Mouse (Mus musculus) embryonic fibroblast, embryonic 13.5 days (primary cell): Measurements from ENCODE around the gene Phlpp1.

Experiments
- CTCF ChIP-seq: IDR thresholded peaks from 2 replicates; pipeline ENCODE4 v1.5.1; 2011; ENCODE audit warnings: mild to moderate bottlenecking, control low read depth, low read length, moderate library complexity, borderline replicate concordance; ENCODE audit not compliant: insufficient read depth
- POLR2A ChIP-seq: IDR thresholded peaks from 2 replicates; pipeline ENCODE4 v1.6.1; 2011; ENCODE audit warnings: low read depth, mild to moderate bottlenecking, control low read depth, low read length, moderate library complexity

DNA sequence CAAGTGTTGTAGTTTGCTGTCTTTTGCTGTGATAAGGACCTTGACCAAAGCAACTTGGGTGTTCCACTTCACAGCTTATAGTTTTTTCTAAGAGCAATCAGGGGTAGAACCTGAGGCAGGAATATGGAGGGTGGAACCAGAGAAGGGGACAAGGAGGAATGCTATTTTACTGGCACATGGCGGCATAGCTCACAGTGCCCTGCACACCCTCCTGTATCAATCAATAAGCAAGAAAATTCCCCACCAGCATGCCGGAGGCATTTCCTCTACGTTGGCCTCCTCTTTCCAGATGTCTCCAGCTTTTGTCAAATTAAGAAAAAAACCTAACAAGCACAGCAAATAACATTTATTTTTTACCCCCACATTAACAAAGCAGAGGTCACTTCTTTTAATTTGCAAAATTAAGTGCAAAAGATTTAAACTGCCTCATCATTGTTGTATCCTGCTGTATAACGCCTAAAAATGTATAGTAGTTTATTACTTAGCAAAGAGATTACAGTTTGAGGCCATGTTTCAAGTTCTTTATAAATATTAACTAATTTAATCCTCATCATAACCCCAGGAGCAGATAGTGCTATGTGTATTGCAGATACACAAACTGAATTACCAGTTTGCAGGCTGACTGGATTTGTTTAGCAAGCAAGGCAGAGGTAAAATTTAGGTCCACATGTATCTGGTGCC lies 13.4 kb downstream of the Phlpp1 start:
- TF ChIP-seq CTCF, result no peak
- TF ChIP-seq POLR2A, result no peak
